Mouse (Mus musculus) mouse embryonic stem cell (cell line): ENCODE measurements around the gene Arhgap18.

Experiments used
- in situ Hi-C, 2 experiments: fragments of 300-500 bp; cut with MboI; formaldehyde crosslinking; loops; 1 replicate in 1 of 2; 3 replicates in 1 of 2; pipeline ENCODE4 v1.14.3; 2019 to 2020; ENCODE audit warnings: low sequenced_read_pairs in 2 of 2, low pct_unique_long_range_greater_than_20kb in 1 of 2, mixed read lengths in 1 of 2; ENCODE audit not compliant: unreplicated experiment in 1 of 2

Gene Arhgap18

GRCm38 (mm10) chr10:26815646-26816045, 62.4 kb downstream of the Arhgap18 start:
- in situ Hi-C loops, result no loop called here

- in situ Hi-C loops, result no loop called here
These were observed 67.1 kb downstream of the Arhgap18 start for GRCm38 (mm10) chr10:26820326-26820725.

GRCm38 (mm10) chr10:26820936-26821335, 67.7 kb downstream of the Arhgap18 start:
- in situ Hi-C loops, result no loop called here

- in situ Hi-C loops, result no loop called here
These were observed 70.8 kb downstream of the Arhgap18 start for GRCm38 (mm10) chr10:26823997-26824396.

- in situ Hi-C loops, result no loop called here
These were observed 72.1 kb downstream of the Arhgap18 start for GRCm38 (mm10) chr10:26825246-26825889.

GRCm38 (mm10) chr10:26827315-26827714, 74.1 kb downstream of the Arhgap18 start:
- in situ Hi-C loops, result no loop called here

- in situ Hi-C loops, result no loop called here
These were observed 75.4 kb downstream of the Arhgap18 start for GRCm38 (mm10) chr10:26828412-26829137.

- in situ Hi-C loops, result no loop called here
These were observed 78.8 kb downstream of the Arhgap18 start for GRCm38 (mm10) chr10:26832068-26832467.

- in situ Hi-C loops, result no loop called here
These were observed 79.5 kb downstream of the Arhgap18 start for GRCm38 (mm10) chr10:26832669-26833249.

GRCm38 (mm10) chr10:26833393-26833792, 80.2 kb downstream of the Arhgap18 start:
- in situ Hi-C loops, result no loop called here

GRCm38 (mm10) chr10:26849311-26849710, 96.1 kb downstream of the Arhgap18 start:
- in situ Hi-C loops, result no loop called here

- in situ Hi-C loops, result no loop called here
These were observed 96.6 kb downstream of the Arhgap18 start for GRCm38 (mm10) chr10:26849854-26850253.

GRCm38 (mm10) chr10:26854556-26855100, 101.4 kb downstream of the Arhgap18 start:
- in situ Hi-C loops, result no loop called here

- in situ Hi-C loops, result no loop called here
These were observed 102.8 kb downstream of the Arhgap18 start for GRCm38 (mm10) chr10:26855851-26856535.

- in situ Hi-C loops, result no loop called here
These were observed 104.4 kb downstream of the Arhgap18 start for GRCm38 (mm10) chr10:26857583-26857982.

- in situ Hi-C loops, result no loop called here
These were observed 105.3 kb downstream of the Arhgap18 start for GRCm38 (mm10) chr10:26858537-26858936.

- in situ Hi-C loops, result no loop called here
These were observed 108.0 kb downstream of the Arhgap18 start for GRCm38 (mm10) chr10:26861231-26861630.

- in situ Hi-C loops, result no loop called here
These were observed 109.0 kb downstream of the Arhgap18 start for GRCm38 (mm10) chr10:26862207-26862606.

GRCm38 (mm10) chr10:26863982-26864381, 110.8 kb downstream of the Arhgap18 start:
- in situ Hi-C loops, result no loop called here
